Mouse (Mus musculus) thymus, adult 2 months (tissue): ENCODE results near the gene Mup20.
"Not testable (repeated sequence)": the region's sequence is repeated elsewhere in the genome, so short reads cannot be mapped to it uniquely, and the experiment has no call there.

Source experiments
- CTCF ChIP-seq: fragments of 200-500 bp; IDR thresholded peaks from 2 replicates; pipeline ENCODE4 v1.5.1; 2012; ENCODE audit warnings: mild to moderate bottlenecking, control low read depth, low read length, moderate library complexity, borderline replicate concordance; ENCODE audit not compliant: control insufficient read depth, poor library complexity, insufficient read depth; ENCODE audit errors: extremely low read depth
- POLR2A ChIP-seq: fragments of 200-500 bp; IDR thresholded peaks from 2 replicates; pipeline ENCODE4 v1.6.1; 2012; ENCODE audit warnings: mild to moderate bottlenecking, low read length, control low read depth, moderate library complexity; ENCODE audit not compliant: control insufficient read depth, poor library complexity, insufficient read depth; ENCODE audit errors: extremely low read depth

- TF ChIP-seq CTCF, POLR2A: not testable (repeated sequence)
Observed at GRCm38 (mm10) chr4:62054058-62054457, at the start of gene Mup20.
